Mouse (Mus musculus) left cerebral cortex, postnatal 36 days (tissue): ENCODE results near the gene Ppp3ca. TPM values are rescaled to one million over a fixed set of nuclear protein-coding genes. Genes with fewer than 3 reads are reported as not detected.

ENCODE experiments used
- DNase-seq, 2 experiments: peaks; one replicate each; pipeline ENCODE4 v3.0.0; 2021 to 2022; ENCODE audit warnings: low spot score in 2 of 2, mixed read lengths in 1 of 2
- intact Hi-C: fragments of 180-260 bp; cut with DNase I; formaldehyde crosslinking; loops from one replicate; pipeline ENCODE4 v1.15.1; 2025
- total RNA-seq, 2 experiments: library from RNA; stranded (reverse); gene quantifications; 2 replicates each; pipeline ENCODE4 v1.2.3; 2021

Ppp3ca gene
- total RNA-seq, 2 experiments from 2014 or later: 853 to 913 TPM

- intact Hi-C loops: no loop called here
- DNase-seq: no peak
Observed at GRCm38 (mm10) chr3:136791946-136792345, 122.0 kb downstream of the Ppp3ca start.

DNA sequence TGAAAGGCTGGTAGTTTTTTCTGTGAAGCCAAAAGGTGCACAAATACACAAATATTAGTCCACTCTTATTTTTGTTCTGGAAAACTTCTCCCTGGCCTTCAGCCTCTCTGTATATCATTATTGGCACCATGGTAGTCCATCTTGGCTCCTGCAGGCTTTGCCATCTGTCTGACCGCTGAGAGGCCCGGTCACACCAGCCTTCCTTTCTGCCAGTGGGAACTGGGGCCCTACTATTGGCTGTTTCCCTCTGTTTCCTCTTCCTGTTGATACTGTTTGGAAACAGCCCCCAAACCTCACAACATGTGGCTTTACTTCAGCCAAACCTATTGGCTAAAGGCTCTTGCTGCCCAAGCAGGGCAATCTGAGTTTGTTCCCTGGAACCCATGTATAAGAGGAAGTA, 123.5 kb downstream of the Ppp3ca start:
- no peak for DNase-seq
- intact Hi-C loops: no loop called here

DNA sequence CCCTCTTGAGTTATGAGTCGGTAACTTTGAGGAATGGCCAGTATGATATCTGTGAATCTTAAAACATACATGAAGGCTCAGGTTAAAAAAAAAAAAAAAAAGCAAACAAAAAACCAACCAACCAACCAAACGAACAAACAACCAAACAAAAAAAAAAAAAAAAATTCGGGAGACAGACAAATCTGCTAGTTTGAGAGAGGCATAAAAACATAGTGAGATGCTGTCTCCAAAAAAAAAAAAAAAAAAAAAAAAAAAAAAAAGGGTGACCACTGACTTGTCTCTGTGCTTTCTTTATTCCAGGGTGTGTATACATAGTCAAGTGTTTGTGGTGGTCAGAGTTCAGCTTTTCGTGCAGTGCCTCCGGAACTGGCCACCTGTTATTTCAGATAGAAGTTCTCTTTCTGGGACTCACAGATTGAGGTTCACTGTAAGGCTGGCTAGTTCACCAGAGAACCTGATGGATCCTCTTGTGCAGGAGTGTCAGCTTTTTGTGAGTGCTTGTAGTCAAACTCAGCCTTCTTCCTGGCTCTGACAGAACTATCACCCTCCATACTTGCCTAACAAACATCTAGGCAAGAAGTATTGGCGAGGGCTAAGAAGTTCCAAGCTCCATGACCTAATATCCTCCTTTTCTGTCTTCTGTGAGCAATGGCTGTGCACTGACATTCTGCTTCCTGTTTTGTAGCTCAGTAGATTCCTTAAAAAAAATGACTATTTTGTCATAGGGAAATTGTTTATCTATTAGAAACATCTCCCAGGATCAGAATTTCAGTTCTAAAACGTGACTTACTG, 124.7 kb downstream of the Ppp3ca start:
- DNase-seq: no peak
- intact Hi-C loops: no loop called here

DNA sequence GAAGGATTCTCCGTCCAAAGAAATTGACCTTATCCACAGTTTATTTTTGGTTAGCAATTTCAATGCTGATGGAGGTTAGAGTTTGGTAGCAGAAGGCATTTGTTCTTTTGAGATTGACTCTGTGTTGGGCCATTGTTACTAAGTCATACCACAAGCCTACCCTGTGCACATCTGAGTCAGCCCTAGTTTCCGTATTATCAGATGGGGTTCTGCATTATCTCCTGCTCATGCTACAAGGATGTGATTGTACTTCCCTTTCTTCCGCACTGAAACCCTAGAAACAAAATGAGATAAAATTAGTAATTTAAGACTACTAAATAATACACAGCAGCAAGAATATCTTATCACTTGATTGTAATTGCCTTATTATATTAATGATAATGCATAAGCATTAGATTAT, 129.0 kb downstream of the Ppp3ca start:
- intact Hi-C loops: no loop called here
- no peak for DNase-seq

GRCm38 (mm10) chr3:136802595-136802994, 132.7 kb downstream of the Ppp3ca start:
- no peak for DNase-seq
- intact Hi-C loops: no loop called here

GRCm38 (mm10) chr3:136805897-136806296, 136.0 kb downstream of the Ppp3ca start:
- no peak for DNase-seq
- intact Hi-C loops: no loop called here

GRCm38 (mm10) chr3:136810271-136810670, 140.3 kb downstream of the Ppp3ca start:
- intact Hi-C loops: no loop called here
- no peak for DNase-seq

DNA sequence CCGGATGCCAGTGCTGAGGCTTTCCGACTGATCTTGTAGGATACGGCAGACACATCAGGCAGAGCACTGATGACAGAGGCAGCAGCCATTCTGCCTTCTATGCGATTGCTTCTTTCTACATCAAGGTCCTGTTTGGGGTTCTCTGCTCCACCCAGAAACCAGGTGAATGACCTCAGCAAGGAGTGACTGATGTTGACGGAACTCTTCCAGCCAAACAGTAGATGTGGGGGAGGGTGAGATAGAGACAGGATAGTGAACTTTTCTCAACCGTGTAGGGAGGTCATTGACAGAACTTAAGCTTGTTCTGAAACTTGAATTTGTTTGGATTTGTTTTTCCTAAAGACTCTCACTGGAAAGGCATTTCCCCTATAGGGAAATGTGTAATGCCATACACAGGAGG, 142.2 kb downstream of the Ppp3ca start:
- DNase-seq: no peak
- intact Hi-C loops: no loop called here

DNA sequence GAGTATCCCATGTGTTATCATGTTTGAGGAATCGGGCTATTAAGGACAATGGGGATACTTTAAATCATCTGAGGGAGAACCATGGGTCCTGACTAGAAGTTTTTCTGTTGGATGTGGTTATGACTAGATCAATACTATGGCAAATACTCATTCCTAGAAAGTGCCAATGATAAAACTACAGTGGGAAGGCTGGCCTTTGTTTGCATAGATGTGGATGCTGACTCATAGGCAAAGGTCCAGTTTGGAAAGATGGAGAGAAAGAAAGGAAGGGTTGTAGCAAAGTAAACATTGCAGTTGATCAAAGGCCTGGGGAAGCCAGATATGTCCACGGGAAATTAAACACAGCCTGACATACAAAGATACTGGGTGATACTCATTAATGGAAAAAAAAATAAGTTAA, 142.9 kb downstream of the Ppp3ca start:
- intact Hi-C loops: no loop called here
- DNase-seq: no peak

- DNase-seq: no peak
- intact Hi-C loops: no loop called here
Observed at GRCm38 (mm10) chr3:136813886-136814285, 144.0 kb downstream of the Ppp3ca start.

DNA sequence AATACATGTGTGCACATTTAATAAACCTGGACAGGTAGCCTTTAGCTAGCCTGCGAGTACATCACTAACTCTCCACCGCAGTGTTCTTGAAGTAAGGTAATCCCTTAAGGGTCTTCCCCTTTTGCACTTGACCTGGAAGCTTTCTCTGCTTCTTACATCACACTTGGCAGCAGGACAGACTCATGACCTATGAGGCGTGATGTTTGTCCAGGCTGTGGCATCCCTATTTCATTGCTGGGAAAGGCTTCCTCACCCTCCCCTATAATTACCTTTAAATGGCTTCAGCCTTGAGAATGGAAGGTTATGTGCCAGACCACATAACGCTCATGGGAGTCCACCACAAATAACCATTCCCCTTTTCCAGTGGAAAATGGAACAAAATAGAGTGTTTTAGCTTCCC, 145.0 kb downstream of the Ppp3ca start:
- intact Hi-C loops: no loop called here
- no peak for DNase-seq

DNA sequence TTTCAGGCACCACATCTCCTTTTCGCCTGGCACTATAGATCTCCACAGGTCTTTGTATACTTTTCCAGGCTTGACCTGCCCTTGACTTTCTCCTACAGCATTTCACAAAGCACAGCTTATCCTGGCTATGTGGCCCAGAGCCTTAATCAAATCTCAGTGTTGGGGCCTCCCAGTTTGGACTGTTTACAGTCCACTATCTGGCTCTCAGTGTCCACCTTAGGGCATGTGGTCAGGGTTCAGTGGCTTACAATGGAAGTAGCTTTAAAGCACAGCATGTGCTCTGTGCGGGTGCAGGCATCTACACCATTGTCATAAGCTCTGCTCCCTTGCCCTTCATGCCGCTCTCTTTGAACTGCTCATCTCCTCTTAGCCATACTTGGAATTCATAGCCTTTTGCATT, 146.4 kb downstream of the Ppp3ca start:
- intact Hi-C loops: no loop called here
- no peak for DNase-seq

- intact Hi-C loops: no loop called here
- no peak for DNase-seq
Observed at GRCm38 (mm10) chr3:136818997-136819396, 149.1 kb downstream of the Ppp3ca start.

DNA sequence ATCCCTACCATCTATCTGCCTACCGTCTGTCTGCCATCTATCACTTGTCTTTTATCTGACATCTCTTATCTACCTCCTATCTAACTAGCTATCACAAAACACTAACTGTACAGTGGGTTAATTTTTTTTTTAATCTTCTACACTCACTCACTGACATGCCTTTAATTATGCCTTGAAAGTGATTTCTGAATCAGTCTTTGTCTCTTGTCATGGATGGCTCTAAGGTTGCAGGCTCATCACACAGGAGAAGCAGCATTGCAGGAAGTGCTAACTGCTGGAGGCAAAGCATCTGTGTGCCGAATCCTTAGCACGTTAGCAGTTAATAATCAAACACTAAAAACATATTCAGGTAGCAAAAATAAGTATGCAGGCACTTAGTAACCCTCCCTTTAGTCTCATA, 151.1 kb downstream of the Ppp3ca start:
- intact Hi-C loops: no loop called here
- DNase-seq: no peak

- no peak for DNase-seq
- intact Hi-C loops: no loop called here
Observed at GRCm38 (mm10) chr3:136821993-136822392, 152.1 kb downstream of the Ppp3ca start.

- intact Hi-C loops: no loop called here
- no peak for DNase-seq
Observed at GRCm38 (mm10) chr3:136822431-136822830, 152.5 kb downstream of the Ppp3ca start.

DNA sequence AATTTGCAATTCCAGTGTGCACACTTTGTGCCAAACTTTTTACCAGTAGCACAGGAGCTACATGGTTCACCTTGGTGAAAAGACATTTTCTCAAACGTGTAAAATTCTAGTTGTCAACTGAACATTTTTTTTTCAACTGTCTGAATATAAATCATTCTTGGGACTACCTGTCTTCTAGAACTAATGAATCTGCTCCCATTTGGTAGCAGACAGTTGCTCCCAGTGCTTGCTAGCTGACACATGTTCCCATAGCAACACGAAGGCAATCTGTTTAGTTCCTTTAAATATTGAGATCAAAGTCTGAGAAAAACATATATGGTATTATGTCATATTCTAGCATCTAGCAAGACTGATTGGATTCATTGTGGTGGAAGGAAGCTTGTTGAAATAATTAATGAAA, 158.5 kb downstream of the Ppp3ca start:
- DNase-seq: no peak
- intact Hi-C loops: no loop called here

DNA sequence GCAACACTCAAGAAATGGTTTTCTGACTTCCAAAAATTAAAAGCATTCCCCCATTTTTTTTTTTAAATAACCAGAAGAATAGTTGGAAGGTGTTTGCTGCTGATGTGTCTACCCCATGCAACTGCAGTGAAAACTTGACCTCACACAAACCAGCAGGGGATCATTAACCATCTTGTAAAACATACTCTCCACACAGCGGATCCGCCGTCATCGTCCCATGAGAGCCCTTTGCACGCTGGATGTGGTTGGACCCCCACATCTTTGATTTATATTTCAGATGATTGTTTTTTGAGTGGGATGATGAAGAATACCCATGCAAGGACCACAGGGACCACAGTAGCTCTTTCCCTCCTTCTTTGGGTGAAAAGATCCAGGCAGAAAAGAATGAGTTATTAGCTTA, 159.2 kb downstream of the Ppp3ca start:
- intact Hi-C loops: no loop called here
- no peak for DNase-seq

GRCm38 (mm10) chr3:136830687-136831220, 160.8 kb downstream of the Ppp3ca start:
- DNase-seq: no peak
- intact Hi-C loops: loop anchor here (10.0 kb wide), 1 partner anchor 156 kb away; the partner anchor contains the start of gene Ppp3ca

GRCm38 (mm10) chr3:136833003-136833745, 163.2 kb downstream of the Ppp3ca start:
- no peak for DNase-seq
- intact Hi-C loops: loop anchor here (10.0 kb wide), 1 partner anchor 158 kb away; the partner anchor contains the start of gene Ppp3ca

- DNase-seq: peak in 1 of 2 experiments; percentile 41
- intact Hi-C loops: loop anchor here (10.0 kb wide), 1 partner anchor 159 kb away; the partner anchor contains the start of gene Ppp3ca
Observed at GRCm38 (mm10) chr3:136833893-136834292, 164.0 kb downstream of the Ppp3ca start.
